Mouse (Mus musculus) inflammation-experienced regulatory T-cells (primary cell): Measurements from ENCODE around the gene Vmn1r137. TPM values are rescaled to one million over a fixed set of nuclear protein-coding genes. Genes with fewer than 3 reads are reported as not detected.

ENCODE experiments used
- polyA plus RNA-seq, 2 experiments: library from polyadenylated mRNA; unstranded; fragments of 100-300 nt; shearing (Covaris generic); gene quantifications; one replicate each; pipeline ENCODE4 v1.2.1; 2017

Vmn1r137 gene
- polyA plus RNA-seq: under 1 TPM in 1 of 2 experiments, not detected in 1; 0.32 TPM

GRCm38 (mm10) chr7:21994287-21994686, at the start of gene Vmn1r137:
Gene Vmn1r137, plus strand, starts transcription at chr7:21994587.

GRCm38 (mm10) chr7:22028797-22029196, 34.4 kb downstream of the Vmn1r137 start, which contains the start of gene Vmn1r138:
Gene Vmn1r138, minus strand, starts transcription at chr7:22028897.

Other genes starting within 250 kb of the Vmn1r137 start
- gene Gm4175, start 233.1 kb upstream of the Vmn1r137 start, polyA plus RNA-seq: not detected
- not detected for gene Gm4177, start 197.9 kb upstream of the Vmn1r137 start, polyA plus RNA-seq
- gene Vmn1r135, start 162.2 kb upstream of the Vmn1r137 start, polyA plus RNA-seq: 1 to 10 TPM in 1 of 2 experiments, not detected in 1; 1.7 TPM
- not detected for gene Gm5725, start 150.3 kb upstream of the Vmn1r137 start, polyA plus RNA-seq
- 1 to 10 TPM in 1 of 2 experiments, under 1 TPM in 1; 0.11 to 1.3 TPM for gene Gm5891, start 73.3 kb upstream of the Vmn1r137 start, polyA plus RNA-seq
- under 1 TPM in 1 of 2 experiments, not detected in 1; 0.34 TPM for gene Vmn1r138, start 34.3 kb downstream of the Vmn1r137 start, polyA plus RNA-seq
- not detected for gene Gm6176, start 61.7 kb downstream of the Vmn1r137 start, polyA plus RNA-seq
- under 1 TPM; 0.23 to 0.50 TPM for gene Vmn1r139, start 74.5 kb downstream of the Vmn1r137 start, polyA plus RNA-seq
- not detected for gene Gm16451, start 123.7 kb downstream of the Vmn1r137 start, polyA plus RNA-seq
- gene Gm10666, start 140.2 kb downstream of the Vmn1r137 start, polyA plus RNA-seq: not detected
- gene Vmn1r142, start 169.4 kb downstream of the Vmn1r137 start, polyA plus RNA-seq: not detected
- 1 to 10 TPM in 1 of 2 experiments, not detected in 1; 2.6 TPM for gene Vmn1r143, start 194.8 kb downstream of the Vmn1r137 start, polyA plus RNA-seq
- under 1 TPM in 1 of 2 experiments, not detected in 1; 0.18 TPM for gene Gm8653, start 206.7 kb downstream of the Vmn1r137 start, polyA plus RNA-seq
- gene Gm8453, start 234.9 kb downstream of the Vmn1r137 start, polyA plus RNA-seq: not detected